Mouse (Mus musculus): Measurements from ENCODE around the gene Aldh9a1.
"Not testable (repeated sequence)": the region's sequence is repeated elsewhere in the genome, so short reads cannot be mapped to it uniquely, and the experiment has no call there.

The Aldh9a1 gene

GRCm38 (mm10) chr1:167349815-167350596 lies at the start of gene Aldh9a1:
Aldh9a1 (plus strand) TSS chr1:167349991.
- DNase-seq (ENCODE audit: extremely low spot score), result peak; percentile 93

GRCm38 (mm10) chr1:167300122-167300521 lies 49.7 kb upstream of the Aldh9a1 start:
- DNase-seq (ENCODE audit: extremely low spot score), result no peak

GRCm38 (mm10) chr1:167305501-167306137 lies 44.2 kb upstream of the Aldh9a1 start:
- DNase-seq (ENCODE audit: extremely low spot score), result no peak

- no peak for DNase-seq (ENCODE audit: extremely low spot score)
These were observed 43.1 kb upstream of the Aldh9a1 start for GRCm38 (mm10) chr1:167306451-167307240.

- DNase-seq (ENCODE audit: extremely low spot score), result no peak
These were observed 42.1 kb upstream of the Aldh9a1 start for GRCm38 (mm10) chr1:167307674-167308073.

GRCm38 (mm10) chr1:167308261-167309054 lies 41.3 kb upstream of the Aldh9a1 start, which contains the start of gene Tmco1:
Tmco1 (plus strand) TSS chr1:167308378.
- DNase-seq (ENCODE audit: extremely low spot score), result peak; percentile 97

GRCm38 (mm10) chr1:167312367-167312766 lies 37.4 kb upstream of the Aldh9a1 start:
- no peak for DNase-seq (ENCODE audit: extremely low spot score)

- no peak for DNase-seq (ENCODE audit: extremely low spot score)
These were observed 36.6 kb upstream of the Aldh9a1 start for GRCm38 (mm10) chr1:167313220-167313619.

GRCm38 (mm10) chr1:167321691-167322090 lies 28.1 kb upstream of the Aldh9a1 start:
- no peak for DNase-seq (ENCODE audit: extremely low spot score)

- no peak for DNase-seq (ENCODE audit: extremely low spot score)
These were observed 21.0 kb upstream of the Aldh9a1 start for GRCm38 (mm10) chr1:167328776-167329175.

- DNase-seq (ENCODE audit: extremely low spot score), result no peak
These were observed 18.7 kb upstream of the Aldh9a1 start for GRCm38 (mm10) chr1:167331106-167331505.

GRCm38 (mm10) chr1:167336398-167336797 lies 13.4 kb upstream of the Aldh9a1 start:
- DNase-seq (ENCODE audit: extremely low spot score), result no peak

GRCm38 (mm10) chr1:167337463-167338095 lies 12.2 kb upstream of the Aldh9a1 start:
- DNase-seq (ENCODE audit: extremely low spot score), result peak; percentile 85

GRCm38 (mm10) chr1:167339177-167339781 lies 10.5 kb upstream of the Aldh9a1 start:
- no peak for DNase-seq (ENCODE audit: extremely low spot score)

GRCm38 (mm10) chr1:167340111-167340787 lies 9.5 kb upstream of the Aldh9a1 start:
- peak; percentile 27 for DNase-seq (ENCODE audit: extremely low spot score)

- no peak for DNase-seq (ENCODE audit: extremely low spot score)
These were observed 8.8 kb upstream of the Aldh9a1 start for GRCm38 (mm10) chr1:167340910-167341528.

GRCm38 (mm10) chr1:167342831-167343230 lies 7.0 kb upstream of the Aldh9a1 start:
- DNase-seq (ENCODE audit: extremely low spot score), result no peak

GRCm38 (mm10) chr1:167345994-167346520 lies 3.7 kb upstream of the Aldh9a1 start:
- DNase-seq (ENCODE audit: extremely low spot score), result not testable (repeated sequence)

- DNase-seq (ENCODE audit: extremely low spot score), result not testable (repeated sequence)
These were observed 585 bp upstream of the Aldh9a1 start for GRCm38 (mm10) chr1:167349206-167349605.

Data from embryo, embryonic 9.5 days (tissue).